Mouse (Mus musculus) ES-Bruce4 (cell line): ENCODE measurements around the gene Mrpl18.

ENCODE experiments used
- CTCF ChIP-seq: IDR thresholded peaks from one replicate; pipeline ENCODE4 v1.8.1; 2011; ENCODE audit warnings: low read depth, low read length
- EP300 ChIP-seq: IDR thresholded peaks from 2 replicates; pipeline ENCODE4 v1.6.1; 2011; ENCODE audit warnings: low read depth, low read length; ENCODE audit not compliant: insufficient read depth
- POLR2A ChIP-seq: IDR thresholded peaks from one replicate; pipeline ENCODE4 v1.8.1; 2011; ENCODE audit warnings: low read length; ENCODE audit not compliant: insufficient read depth

DNA sequence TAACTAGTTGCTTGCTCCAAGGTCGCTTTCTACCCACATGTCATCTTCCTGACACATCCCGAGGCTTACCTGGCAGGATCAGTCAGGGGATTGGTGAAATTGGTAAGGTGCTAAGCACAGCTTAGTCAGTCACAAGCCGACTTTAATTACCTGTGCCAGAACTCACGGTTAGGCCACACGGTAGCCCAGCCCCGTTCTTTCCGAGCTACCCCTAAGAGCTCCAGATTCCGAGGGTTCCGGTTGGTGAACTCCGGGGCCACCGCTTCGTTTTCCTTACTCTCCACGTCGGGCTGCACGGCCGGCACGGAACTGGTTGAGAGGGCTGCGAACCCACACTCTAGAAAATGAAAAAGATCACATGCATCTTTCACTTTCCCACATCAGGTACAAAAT lies 661 bp downstream of the Mrpl18 start, which contains the start of gene Tcp1:
- TF ChIP-seq EP300 = no peak
- no peak for TF ChIP-seq CTCF
- no peak for TF ChIP-seq POLR2A
